Mouse (Mus musculus) forebrain, embryonic 16.5 days (tissue): ENCODE results near the gene Ift43. TPM values are rescaled to one million over a fixed set of nuclear protein-coding genes. Genes with fewer than 3 reads are reported as not detected.

ENCODE experiments used
- ATAC-seq: fragments of 200-750 bp; cut with Nextera tagmentation; 2 replicates; pipeline ENCODE4 v1.8.0; 2017; ENCODE audit warnings: mild to moderate bottlenecking, moderate library complexity
- H3K27ac ChIP-seq: fragments of 300-500 bp; sonication (generic); 2 replicates; pipeline ENCODE4 v1.5.1; 2014; ENCODE audit warnings: low read length, control low read depth
- H3K27me3 ChIP-seq: fragments of 300-500 bp; sonication (generic); replicated peaks from 2 replicates; pipeline ENCODE4 v1.6.1; 2014; ENCODE audit warnings: low read length; ENCODE audit not compliant: control insufficient read depth, insufficient read depth
- H3K36me3 ChIP-seq: fragments of 300-500 bp; sonication (generic); 2 replicates; pipeline ENCODE4 v1.6.1; 2014; ENCODE audit not compliant: control insufficient read depth, insufficient read depth
- H3K4me1 ChIP-seq: fragments of 300-500 bp; sonication (generic); replicated peaks from 2 replicates; pipeline ENCODE4 v1.6.1; 2014; ENCODE audit warnings: low read length; ENCODE audit not compliant: control insufficient read depth, insufficient read depth
- H3K4me2 ChIP-seq: fragments of 300-500 bp; sonication (generic); 2 replicates; pipeline ENCODE4 v1.6.1; 2014; ENCODE audit warnings: mild to moderate bottlenecking, low read length, control low read depth
- H3K4me3 ChIP-seq: fragments of 300-500 bp; sonication (generic); replicated peaks from 2 replicates; pipeline ENCODE4 v1.5.1; 2014; ENCODE audit warnings: mild to moderate bottlenecking, low read length, control low read depth
- H3K9ac ChIP-seq: fragments of 300-500 bp; sonication (generic); replicated peaks from 2 replicates; pipeline ENCODE4 v1.6.1; 2014; ENCODE audit warnings: low read depth, low read length, control low read depth
- H3K9me3 ChIP-seq: fragments of 300-500 bp; sonication (generic); 2 replicates; pipeline ENCODE4 v1.6.1; 2016; ENCODE audit warnings: low read length; ENCODE audit not compliant: control insufficient read depth
- WGBS: fragments of 180-500 bp; shearing (Covaris S2); extraction: QIAGEN DNeasy Blood & Tissue Kit; methylation state at CpG from one replicate; pipeline ENCODE4 v1.1.7; 2014; 5-methylcytosine and 5-hydroxymethylcytosine counted together
- polyA plus RNA-seq: library from polyadenylated mRNA; unstranded; fragments of >200 nt; fragmentation: Nextera tagmentation; extraction: Ambion mirVana; gene quantifications from 2 replicates; pipeline ENCODE4 v1.2.1, GENCODE M21; 2015

The Ift43 gene
- 59.9 and 67.0 TPM in 2 replicates for polyA plus RNA-seq

GRCm38 (mm10) chr12:86082481-86083012 is at the start of gene Ift43:
Gene Ift43, plus strand, starts transcription at chr12:86082541.
- H3K27ac ChIP-seq = no peak within 1 kb of the TSS
- peak within 1 kb of the TSS; percentile 57 for H3K4me2 ChIP-seq
- whole genome bisulfite sequencing = under 1% methylated on average over 35 of the region's 35 CpGs
- no peaks in the 10 kb centered on the region for H3K9me3 ChIP-seq
- peak; percentile 76 for ATAC-seq
- no peaks in the 10 kb centered on the region for H3K27me3 ChIP-seq
- no peaks in the 10 kb centered on the region for H3K36me3 ChIP-seq
- H3K9ac ChIP-seq = peak within 1 kb of the TSS; percentile 65
- peaks cover 22% of the 10 kb centered on the region for H3K4me1 ChIP-seq
- peak within 1 kb of the TSS; percentile 64 for H3K4me3 ChIP-seq

- Histone ChIP-seq H3K36me3 (no peaks in the 10 kb centered on the region), H3K9ac (no peak overlapping the region), H3K27me3 (no peaks in the 10 kb centered on the region), H3K9me3 (no peaks in the 10 kb centered on the region), H3K4me2 (no peak overlapping the region), H3K4me3 (no peak overlapping the region), H3K4me1 (no peaks in the 10 kb centered on the region), H3K27ac (no peak overlapping the region)
- ATAC-seq = no peak
Measured at GRCm38 (mm10) chr12:86035586-86035985, 46.8 kb upstream of the Ift43 start.

DNA sequence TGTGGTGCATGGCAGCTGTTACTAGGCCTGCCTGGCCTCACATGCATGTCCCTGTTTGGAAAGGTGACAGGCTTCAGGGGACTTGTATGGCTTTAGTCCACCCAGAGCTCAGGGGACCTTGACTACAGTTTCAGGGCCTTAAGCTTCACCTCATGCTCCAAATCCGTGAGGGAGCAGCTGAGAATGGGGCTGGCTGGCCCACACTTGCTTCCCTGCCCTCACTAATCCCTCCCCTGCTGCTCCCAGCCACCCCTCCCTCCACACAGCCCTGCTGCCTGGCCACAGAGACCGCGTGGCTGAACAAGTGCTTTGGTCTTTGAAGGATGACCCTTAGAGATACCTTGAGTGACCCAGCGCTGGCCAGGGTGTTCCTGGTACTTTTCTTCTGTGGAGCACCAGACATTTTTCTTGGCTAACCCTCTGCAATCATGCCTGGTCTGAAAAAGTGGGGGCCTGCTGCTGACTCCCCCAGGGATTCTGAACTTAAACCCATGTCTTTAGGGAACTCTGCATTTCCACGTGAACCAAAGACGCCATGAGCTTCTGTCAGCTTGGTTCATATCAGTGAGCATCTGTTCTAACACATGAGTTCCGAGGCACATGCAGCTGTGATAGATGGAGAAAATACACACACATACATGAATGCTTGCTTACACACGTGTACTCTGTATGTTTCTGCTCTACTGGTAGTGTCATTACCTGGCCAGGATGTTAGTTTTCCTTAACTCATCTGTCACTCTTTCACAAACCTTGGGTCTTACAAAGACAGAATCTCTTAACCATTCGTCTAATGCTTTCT is 45.8 kb upstream of the Ift43 start:
- no peaks in the 10 kb centered on the region for H3K4me1 ChIP-seq
- no peaks in the 10 kb centered on the region for H3K9me3 ChIP-seq
- no peaks in the 10 kb centered on the region for H3K36me3 ChIP-seq
- no peak overlapping the region for H3K27ac ChIP-seq
- no peak overlapping the region for H3K4me2 ChIP-seq
- H3K27me3 ChIP-seq = no peaks in the 10 kb centered on the region
- no peak for ATAC-seq
- H3K4me3 ChIP-seq = no peak overlapping the region
- no peak overlapping the region for H3K9ac ChIP-seq
- WGBS = 39% methylated on average over 9 of the region's 9 CpGs

- Histone ChIP-seq H3K4me2 (no peak overlapping the region), H3K27me3 (no peaks in the 10 kb centered on the region), H3K4me3 (no peak overlapping the region), H3K4me1 (no peaks in the 10 kb centered on the region), H3K9ac (no peak overlapping the region), H3K27ac (no peak overlapping the region), H3K36me3 (no peaks in the 10 kb centered on the region), H3K9me3 (no peaks in the 10 kb centered on the region)
- 37% methylated on average over 12 of the region's 12 CpGs for WGBS
- ATAC-seq = no peak
Measured at GRCm38 (mm10) chr12:86037235-86037921, 45.0 kb upstream of the Ift43 start.

DNA sequence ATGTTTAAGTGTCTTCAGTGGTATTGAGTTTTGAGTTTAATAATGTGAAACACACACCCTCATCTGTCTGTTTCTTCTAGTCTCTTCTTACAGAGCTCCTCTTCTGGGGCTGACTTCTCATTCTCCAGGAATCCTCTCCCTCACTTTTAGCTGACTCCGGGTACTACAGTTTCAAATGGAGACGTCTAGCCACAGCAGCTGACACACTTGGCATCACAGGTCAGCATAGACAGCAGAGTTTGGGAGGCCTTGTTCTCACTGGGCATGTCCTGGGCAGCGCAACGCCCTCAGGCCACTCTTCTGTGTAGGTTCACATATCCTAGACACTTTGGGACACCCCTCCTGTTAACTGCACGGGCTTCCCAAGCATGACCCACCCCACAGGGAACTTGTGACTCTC is 43.3 kb upstream of the Ift43 start:
- H3K4me1 ChIP-seq = no peaks in the 10 kb centered on the region
- H3K9me3 ChIP-seq = peaks cover 8% of the 10 kb centered on the region
- H3K9ac ChIP-seq = no peak overlapping the region
- ATAC-seq = no peak
- H3K27ac ChIP-seq = no peak overlapping the region
- no peaks in the 10 kb centered on the region for H3K36me3 ChIP-seq
- no peaks in the 10 kb centered on the region for H3K27me3 ChIP-seq
- H3K4me3 ChIP-seq = no peak overlapping the region
- H3K4me2 ChIP-seq = no peak overlapping the region
- 81% methylated on average over 5 of the region's 5 CpGs for WGBS

DNA sequence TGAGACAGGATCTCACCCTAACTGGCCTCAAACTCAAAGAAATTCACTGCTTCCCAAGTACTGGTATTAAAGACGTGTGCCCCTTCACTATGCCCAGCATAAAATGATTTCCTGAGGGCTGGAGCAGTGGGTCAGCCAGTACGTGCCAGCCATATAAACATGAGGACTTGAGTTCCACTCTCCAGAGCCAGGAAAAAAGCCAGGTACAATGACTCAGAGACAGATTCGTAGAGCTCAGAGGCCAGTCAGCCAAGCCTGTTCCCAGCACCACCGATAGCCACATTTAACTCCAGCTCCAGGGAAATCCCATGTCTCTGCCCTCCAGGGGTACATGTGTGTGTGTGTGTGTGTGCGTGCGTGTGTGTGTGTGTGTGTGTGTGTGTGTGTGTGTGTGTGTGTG is 42.6 kb upstream of the Ift43 start:
- 88% methylated on average over 6 of the region's 6 CpGs for WGBS
- no peak overlapping the region for H3K4me3 ChIP-seq
- no peaks in the 10 kb centered on the region for H3K27me3 ChIP-seq
- ATAC-seq = no peak
- H3K9me3 ChIP-seq = peaks cover 8% of the 10 kb centered on the region
- no peak overlapping the region for H3K27ac ChIP-seq
- no peak overlapping the region for H3K9ac ChIP-seq
- no peaks in the 10 kb centered on the region for H3K36me3 ChIP-seq
- no peak overlapping the region for H3K4me2 ChIP-seq
- H3K4me1 ChIP-seq = no peaks in the 10 kb centered on the region

- H3K4me1 ChIP-seq = no peaks in the 10 kb centered on the region
- ATAC-seq = no peak
- peaks cover 8% of the 10 kb centered on the region for H3K9me3 ChIP-seq
- H3K36me3 ChIP-seq = no peaks in the 10 kb centered on the region
- no peak overlapping the region for H3K27ac ChIP-seq
- no peak overlapping the region for H3K9ac ChIP-seq
- no peaks in the 10 kb centered on the region for H3K27me3 ChIP-seq
- WGBS = 67% methylated on average over 5 of the region's 5 CpGs
- no peak overlapping the region for H3K4me3 ChIP-seq
- H3K4me2 ChIP-seq = no peak overlapping the region
Measured at GRCm38 (mm10) chr12:86046141-86046540, 36.2 kb upstream of the Ift43 start.

DNA sequence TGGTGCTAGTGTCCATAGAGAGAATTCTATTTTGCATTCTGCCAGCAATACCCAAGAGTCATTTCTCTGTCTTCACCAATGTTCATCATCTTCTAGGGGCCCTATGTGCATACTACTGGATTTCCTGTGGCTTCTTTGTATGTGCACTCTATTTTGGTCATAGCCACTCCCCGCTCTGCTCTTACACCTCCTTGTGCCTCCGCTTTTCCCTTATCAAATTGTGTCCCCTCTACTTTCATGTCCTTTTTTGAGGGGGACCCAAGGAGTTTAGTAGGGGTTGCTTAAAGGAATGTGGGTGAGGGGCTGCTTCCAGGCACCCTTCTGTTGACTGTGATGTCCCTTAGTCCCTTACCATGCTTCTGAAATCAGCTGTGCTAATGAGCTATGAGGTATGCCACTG is 35.6 kb upstream of the Ift43 start:
- no peak overlapping the region for H3K4me3 ChIP-seq
- peaks cover 8% of the 10 kb centered on the region for H3K9me3 ChIP-seq
- ATAC-seq = no peak
- WGBS = 95% methylated on average over 2 of the region's 2 CpGs
- no peaks in the 10 kb centered on the region for H3K36me3 ChIP-seq
- no peaks in the 10 kb centered on the region for H3K4me1 ChIP-seq
- no peak overlapping the region for H3K4me2 ChIP-seq
- no peak overlapping the region for H3K27ac ChIP-seq
- no peak overlapping the region for H3K9ac ChIP-seq
- no peaks in the 10 kb centered on the region for H3K27me3 ChIP-seq

DNA sequence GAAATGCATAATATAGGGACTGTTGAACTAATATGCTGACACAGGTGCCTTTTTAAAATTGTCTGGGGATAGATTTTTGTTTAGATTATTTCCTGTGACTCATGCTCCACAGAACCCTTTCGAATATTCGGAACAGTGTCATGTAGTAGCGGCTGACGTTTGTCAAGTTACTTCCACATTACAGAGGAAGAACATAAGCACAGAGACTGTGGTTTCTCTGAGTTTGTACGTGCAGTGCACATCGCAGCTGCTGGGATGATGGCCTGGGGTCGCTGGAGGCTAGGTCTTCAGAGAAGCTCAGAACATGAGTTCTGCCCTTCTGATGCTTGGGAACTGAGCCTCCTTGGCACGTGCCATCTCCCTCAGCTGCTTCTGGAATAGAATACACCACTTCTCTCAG is 35.0 kb upstream of the Ift43 start:
- Histone ChIP-seq H3K9me3 (peaks cover 8% of the 10 kb centered on the region), H3K9ac (no peak overlapping the region), H3K36me3 (no peaks in the 10 kb centered on the region), H3K4me1 (no peaks in the 10 kb centered on the region), H3K27ac (no peak overlapping the region), H3K4me2 (no peak overlapping the region), H3K4me3 (no peak overlapping the region), H3K27me3 (no peaks in the 10 kb centered on the region)
- 88% methylated on average over 8 of the region's 8 CpGs for WGBS
- ATAC-seq = no peak
